Mouse (Mus musculus) megakaryocyte, adult 5-6 weeks (primary cell): ENCODE data around the gene Cyth3. TPM values are rescaled to one million over a fixed set of nuclear protein-coding genes. Genes with fewer than 3 reads are reported as not detected.

Experiments
- ATAC-seq: 2 replicates; pipeline ENCODE4 v1.8.0; 2016; ENCODE audit warnings: mild to moderate bottlenecking, inconsistent platforms; ENCODE audit not compliant: poor library complexity, severe bottlenecking
- total RNA-seq, 2 experiments: library from RNA; stranded (forward) in 1 of 2; stranded (reverse) in 1 of 2; fragments of 153-499, 151-499 nt in 1 of 2; fragments of 221-1000, 200-1000 nt in 1 of 2; gene quantifications; 2 replicates each; pipeline versions ENCODE4 v1.2.3 to v1.2.4; 2015 to 2017

Cyth3 gene
- total RNA-seq, 2 experiments from 2014 or later = 5.4 to 7.5 TPM

- no peak for ATAC-seq
Observed at GRCm38 (mm10) chr5:143663074-143663687, 40.9 kb downstream of the Cyth3 start.

GRCm38 (mm10) chr5:143665561-143665960, 43.3 kb downstream of the Cyth3 start:
- ATAC-seq = no peak

- no peak for ATAC-seq
Observed at GRCm38 (mm10) chr5:143666015-143666414, 43.8 kb downstream of the Cyth3 start.

- ATAC-seq = no peak
Observed at GRCm38 (mm10) chr5:143668884-143669283, 46.6 kb downstream of the Cyth3 start.

GRCm38 (mm10) chr5:143669393-143669792, 47.1 kb downstream of the Cyth3 start:
- ATAC-seq = no peak

GRCm38 (mm10) chr5:143669839-143670238, 47.6 kb downstream of the Cyth3 start:
- ATAC-seq = 0 out of 2 replicates have a peak, but pooled peaks have one; percentile 38

GRCm38 (mm10) chr5:143670740-143671415, 48.6 kb downstream of the Cyth3 start:
- ATAC-seq = no peak

- ATAC-seq = no peak
Observed at GRCm38 (mm10) chr5:143674576-143674975, 52.3 kb downstream of the Cyth3 start.

- ATAC-seq = no peak
Observed at GRCm38 (mm10) chr5:143676218-143676985, 54.2 kb downstream of the Cyth3 start.

GRCm38 (mm10) chr5:143677363-143677762, 55.1 kb downstream of the Cyth3 start:
- no peak for ATAC-seq

GRCm38 (mm10) chr5:143678634-143679271, 56.5 kb downstream of the Cyth3 start:
- no peak for ATAC-seq

- peak; percentile 58 for ATAC-seq
Observed at GRCm38 (mm10) chr5:143679654-143680053, 57.4 kb downstream of the Cyth3 start.

- no peak for ATAC-seq
Observed at GRCm38 (mm10) chr5:143683696-143684095, 61.4 kb downstream of the Cyth3 start.

- no peak for ATAC-seq
Observed at GRCm38 (mm10) chr5:143684911-143685390, 62.7 kb downstream of the Cyth3 start.

- no peak for ATAC-seq
Observed at GRCm38 (mm10) chr5:143686456-143686855, 64.2 kb downstream of the Cyth3 start.

GRCm38 (mm10) chr5:143687589-143687988, 65.3 kb downstream of the Cyth3 start:
- peak; percentile 18; the same call in 1 of the 2 replicates for ATAC-seq

- ATAC-seq = no peak
Observed at GRCm38 (mm10) chr5:143690392-143690791, 68.1 kb downstream of the Cyth3 start.

- ATAC-seq = no peak
Observed at GRCm38 (mm10) chr5:143690926-143691325, 68.7 kb downstream of the Cyth3 start.

GRCm38 (mm10) chr5:143696323-143696722, 74.1 kb downstream of the Cyth3 start:
- no peak for ATAC-seq

- peak; percentile 67 for ATAC-seq
Observed at GRCm38 (mm10) chr5:143698454-143698853, 76.2 kb downstream of the Cyth3 start.

- peak; percentile 60 for ATAC-seq
Observed at GRCm38 (mm10) chr5:143700247-143700646, 78.0 kb downstream of the Cyth3 start.
